Mouse (Mus musculus): ENCODE data around the gene F2. TPM values are rescaled to one million over a fixed set of nuclear protein-coding genes. Genes with fewer than 3 reads are reported as not detected.
"Not testable (repeated sequence)": the region's sequence is repeated elsewhere in the genome, so short reads cannot be mapped to it uniquely, and the experiment has no call there.

The F2 gene
- polyA plus RNA-seq, 2 experiments: 1.3 to 1.7 TPM

DNA sequence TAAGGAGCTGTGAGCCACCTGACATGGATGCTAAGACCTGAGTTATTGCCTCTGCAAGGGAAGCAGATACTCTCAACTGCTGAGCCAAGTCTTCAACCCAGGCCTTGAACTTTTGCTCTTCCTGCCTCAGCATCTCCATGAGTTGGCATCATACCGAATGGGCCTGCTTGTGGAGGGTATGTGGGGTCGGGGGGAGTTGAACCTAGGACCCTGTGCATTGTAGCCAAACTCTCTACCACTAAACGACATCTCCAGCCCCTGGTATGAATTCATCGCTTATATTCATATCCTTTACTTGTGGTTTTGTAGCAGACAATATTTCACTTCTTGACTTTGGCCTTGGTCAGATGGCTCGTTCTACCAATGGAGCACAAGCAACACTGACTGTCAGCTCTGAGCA lies 4.4 kb downstream of the F2 start:
- Histone ChIP-seq H3K9me3 (ENCODE audit: control insufficient read depth, low read length) (no peaks in the 10 kb centered on the region), H3K4me2 (replicated peaks; ENCODE audit: low read depth, low read length, severe bottlenecking) (no peak overlapping the region), H3K27ac (replicated peaks; ENCODE audit: low read depth, low read length) (no peak overlapping the region), H3K4me1 (ENCODE audit: control insufficient read depth, insufficient read depth, low read length) (no peaks in the 10 kb centered on the region), H3K36me3 (ENCODE audit: control insufficient read depth, insufficient read depth, low read length) (no peaks in the 10 kb centered on the region), H3K9ac (ENCODE audit: low read depth, low read length, severe bottlenecking) (no peak overlapping the region), H3K4me3 (replicated peaks; ENCODE audit: low read length) (no peak overlapping the region), H3K27me3 (ENCODE audit: control insufficient read depth, insufficient read depth, low read length) (no peaks in the 10 kb centered on the region)
- no peak for TF ChIP-seq POLR2A (IDR thresholded peaks at IDR 0.05; ENCODE audit: borderline replicate concordance, extremely low read depth, insufficient read depth, insufficient read length)
- no peak for ATAC-seq (ENCODE audit: low FRiP score, low read depth)
- 79% methylated on average over 5 of the region's 5 CpGs for WGBS
- no peak for DNase-seq (ENCODE audit: low spot score)

DNA sequence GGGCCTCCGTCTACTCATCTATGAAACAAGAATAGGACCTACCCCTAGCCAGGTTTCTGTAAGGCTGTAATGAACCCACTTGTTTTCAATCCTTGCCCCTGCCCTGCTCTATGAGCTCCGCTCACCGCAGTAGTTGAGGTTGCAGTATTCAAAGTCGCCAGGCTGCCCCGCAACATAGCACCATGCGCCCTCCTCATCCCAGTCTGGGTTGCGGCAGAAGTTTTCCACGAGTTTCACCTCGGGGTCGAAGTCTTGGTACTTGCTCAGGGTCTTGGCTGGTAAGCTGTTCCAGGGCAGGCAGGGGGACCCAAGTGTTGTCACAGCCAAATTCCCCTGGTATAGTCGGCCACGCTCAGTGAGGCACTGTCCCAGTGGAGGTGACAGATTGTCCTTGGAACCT lies 5.8 kb downstream of the F2 start:
- H3K27ac ChIP-seq (replicated peaks; ENCODE audit: low read depth, low read length): no peak overlapping the region
- no peaks in the 10 kb centered on the region for H3K36me3 ChIP-seq (ENCODE audit: control insufficient read depth, insufficient read depth, low read length)
- 87% methylated on average over 12 of the region's 12 CpGs for WGBS

DNA sequence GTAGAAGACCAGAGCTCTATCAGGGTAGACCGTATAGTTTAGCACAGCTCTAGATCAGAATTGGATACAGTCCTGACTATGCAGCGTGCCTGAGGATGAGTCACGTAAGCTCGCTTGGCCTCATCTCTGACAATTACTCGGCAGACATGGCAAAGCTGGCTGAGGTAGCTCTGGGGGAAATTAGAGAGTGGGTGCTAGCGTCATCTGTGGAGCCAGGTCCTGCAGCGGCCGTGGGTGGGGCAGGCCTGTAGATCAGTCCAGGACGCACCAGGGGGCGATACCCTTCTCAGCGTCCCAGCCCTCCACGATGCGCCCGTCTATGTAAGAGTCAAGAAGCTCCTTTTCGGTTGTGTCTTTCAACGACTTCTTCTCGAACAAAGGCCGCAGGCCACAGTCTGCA lies 6.5 kb downstream of the F2 start:
- no peak for TF ChIP-seq POLR2A (IDR thresholded peaks at IDR 0.05; ENCODE audit: borderline replicate concordance, extremely low read depth, insufficient read depth, insufficient read length)
- Histone ChIP-seq H3K9ac (ENCODE audit: low read depth, low read length, severe bottlenecking) (no peak overlapping the region), H3K36me3 (ENCODE audit: control insufficient read depth, insufficient read depth, low read length) (no peaks in the 10 kb centered on the region), H3K9me3 (ENCODE audit: control insufficient read depth, low read length) (no peaks in the 10 kb centered on the region), H3K4me1 (ENCODE audit: control insufficient read depth, insufficient read depth, low read length) (no peaks in the 10 kb centered on the region), H3K27me3 (ENCODE audit: control insufficient read depth, insufficient read depth, low read length) (no peaks in the 10 kb centered on the region), H3K27ac (replicated peaks; ENCODE audit: low read depth, low read length) (no peak overlapping the region), H3K4me3 (replicated peaks; ENCODE audit: low read length) (no peak overlapping the region), H3K4me2 (replicated peaks; ENCODE audit: low read depth, low read length, severe bottlenecking) (no peak overlapping the region)
- WGBS: 82% methylated on average over 18 of the region's 18 CpGs
- DNase-seq (ENCODE audit: low spot score) (no peak), ATAC-seq (ENCODE audit: low FRiP score, low read depth) (no peak)

More for the DNA sequence above, 5.8 kb downstream of the F2 start:
- H3K4me3 ChIP-seq (replicated peaks; ENCODE audit: low read length): no peak overlapping the region
- ATAC-seq (ENCODE audit: low FRiP score, low read depth) (no peak), DNase-seq (ENCODE audit: low spot score) (no peak)
- no peaks in the 10 kb centered on the region for H3K9me3 ChIP-seq (ENCODE audit: control insufficient read depth, low read length)
- H3K9ac ChIP-seq (ENCODE audit: low read depth, low read length, severe bottlenecking): no peak overlapping the region
- H3K27me3 ChIP-seq (ENCODE audit: control insufficient read depth, insufficient read depth, low read length): no peaks in the 10 kb centered on the region
- H3K4me1 ChIP-seq (ENCODE audit: control insufficient read depth, insufficient read depth, low read length): no peaks in the 10 kb centered on the region
- H3K4me2 ChIP-seq (replicated peaks; ENCODE audit: low read depth, low read length, severe bottlenecking): no peak overlapping the region
- no peak for TF ChIP-seq POLR2A (IDR thresholded peaks at IDR 0.05; ENCODE audit: borderline replicate concordance, extremely low read depth, insufficient read depth, insufficient read length)

DNA sequence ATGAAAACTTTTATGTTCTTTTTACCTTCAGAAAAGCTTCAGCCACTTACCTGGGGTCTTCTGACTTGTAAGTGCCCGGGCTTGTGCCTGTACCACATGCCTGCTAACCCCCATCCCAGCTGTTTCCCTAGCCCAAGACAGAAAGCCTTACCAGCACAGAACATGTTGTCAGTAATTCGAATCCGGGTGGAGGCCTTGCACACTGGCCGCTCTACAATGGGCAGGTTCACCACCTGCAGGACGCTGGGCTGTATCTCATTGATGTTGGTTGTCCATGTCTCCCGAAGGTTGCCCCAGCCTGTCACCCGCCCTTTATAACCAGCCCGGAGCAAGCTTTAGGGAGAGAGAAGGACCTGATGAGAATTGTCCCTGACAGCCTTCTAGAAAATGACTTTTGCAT lies 8.0 kb downstream of the F2 start:
- Histone ChIP-seq H3K4me1 (ENCODE audit: control insufficient read depth, insufficient read depth, low read length) (no peaks in the 10 kb centered on the region), H3K27ac (replicated peaks; ENCODE audit: low read depth, low read length) (no peak overlapping the region), H3K4me2 (replicated peaks; ENCODE audit: low read depth, low read length, severe bottlenecking) (no peak overlapping the region), H3K9me3 (ENCODE audit: control insufficient read depth, low read length) (no peaks in the 10 kb centered on the region), H3K27me3 (ENCODE audit: control insufficient read depth, insufficient read depth, low read length) (no peaks in the 10 kb centered on the region), H3K9ac (ENCODE audit: low read depth, low read length, severe bottlenecking) (no peak overlapping the region), H3K4me3 (replicated peaks; ENCODE audit: low read length) (no peak overlapping the region), H3K36me3 (ENCODE audit: control insufficient read depth, insufficient read depth, low read length) (peaks cover 7% of the 10 kb centered on the region; the same call in 1 of the 2 replicates)
- WGBS: 89% methylated on average over 8 of the region's 8 CpGs
- no peak for ATAC-seq (ENCODE audit: low FRiP score, low read depth)
- no peak for TF ChIP-seq POLR2A (IDR thresholded peaks at IDR 0.05; ENCODE audit: borderline replicate concordance, extremely low read depth, insufficient read depth, insufficient read length)
- DNase-seq (ENCODE audit: low spot score): no peak

DNA sequence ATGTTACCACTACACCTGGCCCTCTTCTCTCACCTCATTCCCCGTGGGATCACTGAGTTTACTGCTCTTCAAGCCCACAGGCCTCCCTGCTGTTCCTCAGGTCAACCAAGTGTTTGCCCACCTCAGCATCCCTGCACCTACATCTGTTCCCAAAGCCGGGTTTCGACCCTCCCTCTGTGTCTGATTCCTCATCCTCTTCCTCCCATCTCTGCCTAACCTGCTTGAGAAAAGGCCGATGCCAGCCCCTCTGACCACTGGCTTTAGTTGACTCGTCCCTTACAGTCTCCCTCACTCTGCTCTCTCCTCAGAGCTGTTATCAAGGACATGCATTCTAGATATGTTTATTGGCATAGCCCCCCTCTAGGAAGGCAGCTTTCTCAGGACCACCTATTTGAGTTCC lies 8.7 kb downstream of the F2 start:
- ATAC-seq (ENCODE audit: low FRiP score, low read depth): no peak

DNA sequence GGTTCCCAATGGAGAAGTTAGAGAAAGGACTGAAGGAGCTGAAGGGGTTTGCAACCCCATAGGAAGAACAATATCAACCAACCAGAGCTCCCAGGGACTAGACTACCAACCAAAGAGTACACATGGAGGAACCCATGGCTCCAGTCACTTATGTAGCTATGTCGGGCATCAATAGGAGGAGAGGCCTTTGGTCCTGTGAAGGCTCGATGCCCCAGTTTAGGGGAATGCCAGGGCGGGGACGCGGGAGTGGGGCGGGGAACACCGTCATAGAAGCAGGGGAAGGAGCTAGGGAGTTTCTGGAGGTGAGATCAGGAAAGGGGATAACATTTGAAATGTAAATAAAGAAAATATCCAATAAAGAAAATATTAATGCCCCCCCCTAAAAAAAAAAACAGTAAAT lies 12.8 kb downstream of the F2 start:
- ATAC-seq (ENCODE audit: low FRiP score, low read depth); H3K9ac ChIP-seq (ENCODE audit: low read depth, low read length, severe bottlenecking); H3K9me3 ChIP-seq (ENCODE audit: control insufficient read depth, low read length); H3K4me3 ChIP-seq (replicated peaks; ENCODE audit: low read length); H3K4me1 ChIP-seq (ENCODE audit: control insufficient read depth, insufficient read depth, low read length); DNase-seq (ENCODE audit: low spot score); H3K27me3 ChIP-seq (ENCODE audit: control insufficient read depth, insufficient read depth, low read length); H3K27ac ChIP-seq (replicated peaks; ENCODE audit: low read depth, low read length); H3K4me2 ChIP-seq (replicated peaks; ENCODE audit: low read depth, low read length, severe bottlenecking): not testable (repeated sequence)
- peaks cover 51% of the 10 kb centered on the region for H3K36me3 ChIP-seq (ENCODE audit: control insufficient read depth, insufficient read depth, low read length)
- WGBS: 96% methylated on average over 7 of the region's 7 CpGs

More for the DNA sequence above, 8.7 kb downstream of the F2 start:
- no peaks in the 10 kb centered on the region for H3K4me1 ChIP-seq (ENCODE audit: control insufficient read depth, insufficient read depth, low read length)
- H3K9me3 ChIP-seq (ENCODE audit: control insufficient read depth, low read length): no peaks in the 10 kb centered on the region
- TF ChIP-seq POLR2A (IDR thresholded peaks at IDR 0.05; ENCODE audit: borderline replicate concordance, extremely low read depth, insufficient read depth, insufficient read length): no peak
- no peak overlapping the region for H3K27ac ChIP-seq (replicated peaks; ENCODE audit: low read depth, low read length)
- H3K27me3 ChIP-seq (ENCODE audit: control insufficient read depth, insufficient read depth, low read length): no peaks in the 10 kb centered on the region
- DNase-seq (ENCODE audit: low spot score): no peak
- 77% methylated on average over 5 of the region's 5 CpGs for WGBS
- no peak overlapping the region for H3K4me2 ChIP-seq (replicated peaks; ENCODE audit: low read depth, low read length, severe bottlenecking)
- H3K36me3 ChIP-seq (ENCODE audit: control insufficient read depth, insufficient read depth, low read length): peaks cover 12% of the 10 kb centered on the region
- H3K9ac ChIP-seq (ENCODE audit: low read depth, low read length, severe bottlenecking): no peak overlapping the region
- no peak overlapping the region for H3K4me3 ChIP-seq (replicated peaks; ENCODE audit: low read length)

All from limb, embryonic 14.5 days (tissue).